Mouse (Mus musculus): Measurements from ENCODE around the gene Snrpb2. TPM values are rescaled to one million over a fixed set of nuclear protein-coding genes. Genes with fewer than 3 reads are reported as not detected.

Snrpb2 gene
- polyA plus RNA-seq, 1 experiment from 2014 or later = 79.6 TPM

DNA sequence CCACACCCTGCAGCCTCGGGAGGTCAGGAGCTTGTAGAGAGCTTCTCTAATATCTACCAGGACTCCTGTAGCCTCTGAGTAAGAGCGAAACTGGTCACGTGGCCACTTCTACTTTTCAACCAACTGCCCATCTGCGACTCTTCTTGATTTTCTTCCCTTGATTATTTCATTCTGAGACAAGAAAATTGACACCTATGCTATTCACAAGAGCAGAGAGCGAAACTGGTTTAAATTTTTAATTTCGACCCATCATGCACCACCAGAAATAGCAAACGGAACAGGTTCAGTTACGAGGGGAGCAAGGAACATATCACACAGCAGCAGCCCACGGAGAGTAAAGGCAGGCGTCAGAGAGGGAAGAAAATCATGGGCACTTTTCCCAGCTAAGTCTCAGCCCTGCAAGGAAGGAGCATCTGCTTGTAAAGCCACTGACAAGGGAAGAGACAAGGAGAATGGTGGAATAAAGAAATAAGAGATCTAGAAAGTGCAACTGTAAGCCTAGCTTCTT is 27.7 kb upstream of the Snrpb2 start:
- POLR2A ChIA-PET = no interaction called here
- in situ Hi-C loops (cut with MboI; ENCODE audit: low pct_unique_long_range_greater_than_20kb) = no loop called here
- no peak for TF ChIP-seq CTCF (IDR thresholded peaks at IDR 0.05)
- DNase-seq (ENCODE audit: low read depth, low spot score) (no peak), ATAC-seq (no peak)
- CTCF ChIA-PET = interaction anchor here (0.8 to 1.6 kb wide), 3 partner anchors 12 to 59 kb away, joined by 3 to 5 read pairs (median 3); no protein-coding TSS in a partner anchor
- peaks cover 5% of the 10 kb centered on the region for H3K27me3 ChIP-seq

DNA sequence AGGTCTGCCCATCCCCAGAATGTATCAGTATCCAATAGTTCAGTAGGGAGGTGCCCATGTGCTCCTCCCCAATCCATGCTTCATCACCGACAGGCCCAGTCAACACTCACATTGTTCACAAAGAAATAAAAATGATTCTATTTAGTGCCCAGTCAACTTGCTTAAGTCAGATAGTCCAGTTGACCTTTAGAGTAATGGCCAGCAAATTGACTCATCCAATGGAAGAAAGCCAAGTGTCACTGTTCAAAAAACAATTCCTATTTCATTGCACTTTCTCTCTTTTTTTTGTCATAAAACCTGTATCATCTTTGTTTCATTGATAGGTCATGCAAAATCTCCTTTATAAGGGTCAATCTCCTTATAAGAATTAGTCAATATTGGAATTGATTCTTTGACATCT is 21.2 kb upstream of the Snrpb2 start:
- ChIA-PET POLR2A (no interaction called here), CTCF (no interaction called here)
- ATAC-seq (no peak), DNase-seq (ENCODE audit: low read depth, low spot score) (no peak)
- in situ Hi-C loops (cut with MboI; ENCODE audit: low pct_unique_long_range_greater_than_20kb) = no loop called here
- no peak for TF ChIP-seq CTCF (IDR thresholded peaks at IDR 0.05)
- no peaks in the 10 kb centered on the region for H3K27me3 ChIP-seq

DNA sequence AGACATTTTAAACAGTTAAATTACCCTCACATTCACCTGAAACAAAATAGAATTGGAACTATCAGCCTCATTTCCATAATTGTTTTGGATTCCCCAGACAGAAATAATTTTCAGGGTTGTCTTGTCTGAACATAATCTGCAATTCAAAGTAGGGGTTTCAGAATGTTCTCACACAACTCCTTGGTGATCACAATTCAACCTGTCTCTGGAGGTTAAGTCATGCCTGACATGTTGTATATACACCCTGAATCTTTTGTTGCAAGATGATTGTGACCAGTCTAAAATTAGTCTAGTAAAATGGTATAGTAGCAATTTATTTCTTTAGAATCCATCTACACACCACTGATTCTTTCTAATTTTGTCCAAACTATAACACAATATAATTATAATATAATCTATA is 7.6 kb upstream of the Snrpb2 start:
- CTCF ChIA-PET = no interaction called here
- POLR2A ChIA-PET = interaction anchor here (0.6 kb wide), 1 partner anchor 179 kb away, joined by 3 read pairs; no protein-coding TSS in a partner anchor
- ATAC-seq (no peak), DNase-seq (ENCODE audit: low read depth, low spot score) (no peak)
- H3K27me3 ChIP-seq = peaks cover 67% of the 10 kb centered on the region
- no peak for TF ChIP-seq CTCF (IDR thresholded peaks at IDR 0.05)
- in situ Hi-C loops (cut with MboI; ENCODE audit: low pct_unique_long_range_greater_than_20kb) = no loop called here

DNA sequence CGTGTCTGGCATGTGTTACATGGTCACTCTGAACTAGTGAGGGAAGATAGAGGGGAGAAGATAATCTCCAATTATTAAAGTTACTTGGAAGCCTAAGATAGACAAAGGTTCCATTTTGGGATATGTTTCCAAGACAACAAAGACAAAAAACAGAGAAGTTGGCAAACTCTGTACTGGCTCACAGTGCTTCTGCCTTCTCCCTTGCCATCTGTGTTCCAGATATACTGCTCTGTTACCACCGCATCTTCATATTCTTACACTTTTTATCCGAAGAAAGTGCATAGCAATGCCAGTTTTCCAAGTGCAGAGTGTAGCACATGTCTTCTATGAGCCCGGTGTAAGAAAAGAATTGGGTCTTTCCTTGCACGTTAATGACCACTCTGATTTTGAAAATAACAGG is 6.1 kb upstream of the Snrpb2 start:
- TF ChIP-seq CTCF (IDR thresholded peaks at IDR 0.05) = no peak
- no peak for DNase-seq (ENCODE audit: low read depth, low spot score)
- H3K27me3 ChIP-seq = peaks cover 67% of the 10 kb centered on the region
- ChIA-PET POLR2A (no interaction called here), CTCF (interaction anchor here (1.2 to 1.7 kb wide), 2 partner anchors 25 to 90 kb away, joined by 3 to 8 read pairs; no protein-coding TSS in a partner anchor)
- in situ Hi-C loops (cut with MboI; ENCODE audit: low pct_unique_long_range_greater_than_20kb) = no loop called here
- no peak for ATAC-seq

DNA sequence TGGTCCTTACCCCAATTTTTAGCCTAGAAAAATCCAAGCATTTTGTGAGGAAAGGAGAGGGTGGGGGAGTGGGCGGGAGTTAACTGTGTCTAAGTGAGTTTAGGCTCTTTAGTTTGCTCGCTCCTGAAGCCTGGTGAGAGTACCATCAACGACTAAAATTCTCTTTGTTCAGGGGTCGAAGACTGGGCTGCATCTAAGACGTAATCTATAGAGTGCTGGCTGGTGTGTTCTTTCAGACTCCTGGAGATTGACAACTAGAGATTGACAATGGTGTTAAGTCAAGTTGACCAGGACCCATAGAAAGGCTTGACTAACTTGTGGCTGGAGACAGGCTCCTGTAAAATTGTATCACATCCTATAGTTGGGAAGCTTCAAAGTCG is 417 bp upstream of the Snrpb2 start:
- TF ChIP-seq CTCF (IDR thresholded peaks at IDR 0.05) = no peak
- ChIA-PET POLR2A (no interaction called here), CTCF (no interaction called here)
- peaks cover 30% of the 10 kb centered on the region for H3K27me3 ChIP-seq
- DNase-seq (ENCODE audit: low read depth, low spot score) (no peak), ATAC-seq (peak; percentile 28)
- in situ Hi-C loops (cut with MboI; ENCODE audit: low pct_unique_long_range_greater_than_20kb) = no loop called here

DNA sequence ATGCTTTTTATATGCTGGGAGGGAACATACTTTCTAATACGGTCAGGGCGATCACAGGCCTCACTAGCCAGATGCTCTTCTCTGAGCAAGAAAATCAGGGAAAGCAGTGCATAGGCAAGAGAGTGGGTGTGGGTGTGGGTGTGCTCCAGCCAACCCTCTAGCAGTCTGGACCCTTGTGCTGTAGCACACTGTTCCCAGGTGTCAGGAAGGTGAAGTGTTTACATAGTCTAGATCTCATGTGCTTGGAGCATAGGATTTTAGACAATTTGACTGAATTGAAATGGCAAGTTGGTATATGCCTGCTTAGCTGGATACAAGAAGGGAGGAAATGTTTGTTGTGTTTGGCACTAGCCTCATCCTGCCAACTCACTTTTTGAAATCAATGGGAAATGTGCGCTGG is 3.1 kb downstream of the Snrpb2 start:
- ATAC-seq (no peak), DNase-seq (ENCODE audit: low read depth, low spot score) (no peak)
- H3K27me3 ChIP-seq = peaks cover 5% of the 10 kb centered on the region
- in situ Hi-C loops (cut with MboI; ENCODE audit: low pct_unique_long_range_greater_than_20kb) = no loop called here
- POLR2A ChIA-PET = no interaction called here
- TF ChIP-seq CTCF (IDR thresholded peaks at IDR 0.05) = no peak
- CTCF ChIA-PET = interaction anchor here (0.9 kb wide), 1 partner anchor 15 kb away, joined by 3 read pairs; no protein-coding TSS in a partner anchor

DNA sequence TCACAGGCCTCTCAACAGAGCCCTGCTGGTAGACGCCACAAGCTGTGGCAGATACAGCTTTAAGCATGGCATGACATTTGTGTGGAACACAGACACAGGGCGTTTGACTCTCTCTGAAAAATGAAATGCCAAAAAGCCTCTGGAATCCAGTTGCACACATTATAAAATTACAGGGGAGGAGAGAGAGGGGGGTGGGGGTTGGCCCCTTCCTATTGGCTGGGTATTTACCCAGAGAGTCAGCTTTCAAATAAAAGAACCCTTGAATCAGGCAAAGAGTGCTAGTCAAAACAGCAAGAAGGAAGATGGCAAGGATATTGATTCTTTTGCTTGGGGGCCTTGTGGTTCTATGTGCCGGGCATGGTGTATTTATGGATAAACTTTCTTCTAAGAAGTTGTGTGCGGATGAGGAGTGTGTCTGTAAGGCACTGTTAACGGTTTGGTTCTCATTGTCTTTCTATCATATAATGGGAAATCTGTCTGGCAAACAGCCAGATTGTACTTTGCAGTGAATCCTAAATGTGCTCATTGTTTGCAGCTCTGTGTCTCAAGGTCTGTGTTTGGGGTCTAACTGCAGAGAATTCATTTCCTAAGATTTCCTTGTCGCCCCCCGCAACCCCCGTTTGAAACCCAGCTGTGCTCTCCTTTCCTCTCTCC is 15.5 kb downstream of the Snrpb2 start, which contains the start of gene Otor:
Otor (plus strand) TSS at position 276 of the 654 bp plus-strand sequence.
- DNase-seq (ENCODE audit: low read depth, low spot score) (no peak), ATAC-seq (no peak)
- CTCF ChIA-PET = interaction anchor here (1.3 to 2.1 kb wide), 2 partner anchors 12 to 15 kb away, joined by 3 to 4 read pairs; no protein-coding TSS in a partner anchor
- TF ChIP-seq CTCF (IDR thresholded peaks at IDR 0.05) = no peak
- in situ Hi-C loops (cut with MboI; ENCODE audit: low pct_unique_long_range_greater_than_20kb) = loop anchor here (25.0 kb wide), 1 partner anchor 466 kb away; no protein-coding TSS in a partner anchor
- no peaks in the 10 kb centered on the region for H3K27me3 ChIP-seq
- POLR2A ChIA-PET = no interaction called here

DNA sequence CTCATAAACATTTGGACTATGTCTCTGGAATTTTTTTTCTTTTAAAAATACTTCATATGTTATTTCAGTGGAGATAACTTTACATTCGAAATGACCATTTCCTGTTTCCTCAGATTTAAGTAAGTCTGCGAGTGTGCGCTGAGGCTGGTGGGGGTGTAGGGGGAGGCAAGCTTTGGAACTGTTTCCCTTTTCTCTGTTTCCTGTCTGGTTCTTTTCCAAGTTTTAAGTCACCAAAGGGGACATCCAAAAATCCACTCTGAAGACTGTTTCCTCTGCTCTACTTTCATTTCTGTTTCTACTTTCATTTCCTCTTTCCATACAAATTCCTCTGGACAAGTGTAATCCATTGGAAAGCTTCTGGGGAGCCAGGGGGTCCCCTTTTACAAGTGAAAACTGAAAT is 18.9 kb downstream of the Snrpb2 start:
- H3K27me3 ChIP-seq = no peaks in the 10 kb centered on the region
- no peak for TF ChIP-seq CTCF (IDR thresholded peaks at IDR 0.05)
- POLR2A ChIA-PET = no interaction called here
- in situ Hi-C loops (cut with MboI; ENCODE audit: low pct_unique_long_range_greater_than_20kb) = loop anchor here (25.0 kb wide), 1 partner anchor 469 kb away; no protein-coding TSS in a partner anchor
- DNase-seq (ENCODE audit: low read depth, low spot score) (no peak), ATAC-seq (no peak)
- CTCF ChIA-PET = interaction anchor here (1.3 kb wide), 1 partner anchor 16 kb away, joined by 3 read pairs; no protein-coding TSS in a partner anchor

DNA sequence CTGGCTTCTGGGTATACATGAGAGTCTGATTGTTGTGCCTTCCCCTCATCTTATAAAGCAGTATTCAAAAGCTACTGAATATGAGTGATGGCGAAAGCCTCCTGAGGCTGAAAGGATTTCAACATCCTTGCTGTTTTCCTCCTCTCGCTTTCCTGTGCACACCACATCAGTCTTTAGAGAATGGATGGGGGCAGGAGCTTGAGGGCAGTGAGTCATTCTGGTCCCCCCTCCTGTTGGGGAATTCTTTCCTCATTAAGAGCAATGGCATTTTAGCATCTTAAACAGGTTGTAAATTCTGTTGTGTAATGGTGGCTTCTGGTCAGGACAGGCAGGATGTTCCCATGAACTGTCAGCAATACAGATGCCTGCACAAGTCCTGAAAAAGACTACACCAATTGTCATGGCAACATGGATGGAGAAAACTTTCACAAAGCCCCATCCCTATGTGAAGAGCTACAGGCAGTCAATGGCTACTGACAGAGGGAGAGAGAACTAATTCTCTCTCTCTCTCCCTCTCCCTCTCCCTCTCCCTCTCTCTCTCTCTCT is 22.1 kb downstream of the Snrpb2 start:
- ChIA-PET POLR2A (no interaction called here), CTCF (interaction anchor here (1.6 kb wide), 1 partner anchor 45 kb away, joined by 3 read pairs; no protein-coding TSS in a partner anchor)
- peaks cover 7% of the 10 kb centered on the region for H3K27me3 ChIP-seq
- TF ChIP-seq CTCF (IDR thresholded peaks at IDR 0.05) = no peak
- ATAC-seq (peak; percentile 87), DNase-seq (ENCODE audit: low read depth, low spot score) (peak; percentile 33)
- in situ Hi-C loops (cut with MboI; ENCODE audit: low pct_unique_long_range_greater_than_20kb) = loop anchor here (25.0 kb wide), 1 partner anchor 473 kb away; no protein-coding TSS in a partner anchor

DNA sequence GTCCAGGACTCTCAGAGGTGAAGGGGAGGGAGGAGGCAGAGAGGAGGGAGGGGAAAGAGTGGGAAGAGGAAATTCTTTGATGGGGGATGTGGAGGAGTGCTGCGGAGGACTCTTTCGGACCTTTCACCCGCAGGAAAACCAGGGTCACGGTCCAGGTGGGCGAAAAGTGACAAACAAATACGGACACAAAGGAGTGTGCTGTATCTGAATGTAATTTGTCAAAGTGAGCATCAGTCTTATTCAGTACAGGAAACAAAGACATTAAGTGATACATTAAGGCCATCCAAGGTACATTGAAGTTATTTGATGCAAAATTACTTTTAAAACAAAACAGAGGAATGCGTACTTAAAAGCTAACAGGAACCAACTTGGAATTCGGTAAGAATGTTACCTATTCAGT is 27.0 kb downstream of the Snrpb2 start:
- CTCF ChIA-PET = no interaction called here
- ATAC-seq = no peak
- POLR2A ChIA-PET = no interaction called here
- no peak for TF ChIP-seq CTCF (IDR thresholded peaks at IDR 0.05)
- DNase-seq (ENCODE audit: low read depth, low spot score) = no peak
- peaks cover 8% of the 10 kb centered on the region for H3K27me3 ChIP-seq
- in situ Hi-C loops (cut with MboI; ENCODE audit: low pct_unique_long_range_greater_than_20kb) = loop anchor here (5.0 to 25.0 kb wide), 2 partner anchors 228 to 478 kb away; no protein-coding TSS in a partner anchor

DNA sequence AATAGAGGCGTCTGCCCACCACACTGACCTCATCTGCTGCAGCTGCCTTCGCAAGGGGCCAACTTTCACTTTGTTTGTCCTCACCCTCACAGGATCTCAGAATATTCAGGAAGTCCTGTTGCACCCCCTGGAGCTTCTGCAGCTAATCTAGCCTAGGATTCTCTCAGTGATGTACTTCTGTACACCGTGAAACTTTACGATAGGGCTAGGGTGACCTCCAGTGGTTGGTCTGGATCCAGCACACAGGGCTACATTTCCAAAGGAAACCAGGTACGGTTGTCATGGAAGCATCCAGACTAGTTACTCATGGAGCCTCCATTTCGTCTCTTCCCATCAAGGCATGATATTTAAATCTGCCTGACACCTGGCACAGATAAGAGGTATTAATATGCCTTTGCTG is 30.9 kb downstream of the Snrpb2 start:
- CTCF ChIA-PET = interaction anchor here (0.9 to 2.0 kb wide), 8 partner anchors 15 to 236 kb away, joined by 3 to 14 read pairs (median 3); partner anchors contain the start of gene Otor
- TF ChIP-seq CTCF (IDR thresholded peaks at IDR 0.05) = peak; percentile 92
- POLR2A ChIA-PET = no interaction called here
- in situ Hi-C loops (cut with MboI; ENCODE audit: low pct_unique_long_range_greater_than_20kb) = loop anchor here (5.0 to 25.0 kb wide), 2 partner anchors 231 to 481 kb away; no protein-coding TSS in a partner anchor
- peak; percentile 93 for ATAC-seq
- H3K27me3 ChIP-seq = peaks cover 11% of the 10 kb centered on the region
- DNase-seq (ENCODE audit: low read depth, low spot score) = no peak

All from Patski (cell line).